Mouse (Mus musculus): ENCODE measurements around the gene Nectin4. TPM values are rescaled to one million over a fixed set of nuclear protein-coding genes. Genes with fewer than 3 reads are reported as not detected.

Gene Nectin4
- polyA plus RNA-seq, 1 experiment from 2014 or later = 2.1 TPM

- peaks cover 25% of the 10 kb centered on the region for H3K36me3 ChIP-seq
- peak overlapping the region; percentile 60 for H3K4me3 ChIP-seq
- peaks cover 19% of the 10 kb centered on the region for H3K4me1 ChIP-seq (replicated peaks)
- H3K27ac ChIP-seq (replicated peaks) = peak overlapping the region; percentile 80
- ATAC-seq (ENCODE audit: low read depth) = peak; percentile 83
- no peaks in the 10 kb centered on the region for H3K27me3 ChIP-seq
- WGBS = 38% methylated on average over 16 of the region's 16 CpGs
- 0 out of 2 replicates have a peak, but pooled peaks cover 3% of the 10 kb centered on the region for H3K9me3 ChIP-seq
- peak overlapping the region; percentile 70 for H3K9ac ChIP-seq
- H3K4me2 ChIP-seq = peak overlapping the region; percentile 91
Observed at GRCm38 (mm10) chr1:171361106-171362103, 8.5 kb upstream of the Nectin4 start.

- no peaks in the 10 kb centered on the region for H3K36me3 ChIP-seq
- peaks cover 7% of the 10 kb centered on the region for H3K4me1 ChIP-seq (replicated peaks)
- no peak overlapping the region for H3K27ac ChIP-seq (replicated peaks)
- H3K9ac ChIP-seq = no peak overlapping the region
- H3K9me3 ChIP-seq = no peaks in the 10 kb centered on the region
- H3K4me2 ChIP-seq = no peak overlapping the region
- no peak overlapping the region for H3K4me3 ChIP-seq
- WGBS = 66% methylated on average over 7 of the region's 7 CpGs
- no peaks in the 10 kb centered on the region for H3K27me3 ChIP-seq
- ATAC-seq (ENCODE audit: low read depth) = no peak
Observed at GRCm38 (mm10) chr1:171365934-171366333, 4.0 kb upstream of the Nectin4 start.

DNA sequence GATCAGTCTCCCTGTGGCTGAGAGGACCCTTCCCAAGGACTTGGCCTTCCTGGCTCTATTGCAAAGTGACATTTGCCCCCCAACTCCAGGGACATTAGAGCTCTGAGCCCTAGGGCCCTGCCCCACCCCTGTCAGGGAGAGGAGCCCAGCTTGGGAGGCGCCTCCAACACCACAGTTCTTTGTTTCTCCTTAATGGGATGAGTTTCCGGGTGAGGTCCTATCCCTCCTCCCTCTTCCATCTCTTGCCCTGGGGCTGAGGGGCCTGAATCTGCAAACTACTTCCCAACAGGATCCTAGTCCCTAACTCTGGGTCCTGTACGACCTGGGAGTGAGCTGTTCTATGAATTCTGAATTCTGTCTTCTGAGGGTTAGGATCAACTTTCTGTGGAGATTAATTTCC is 3.0 kb downstream of the Nectin4 start:
- Histone ChIP-seq H3K4me3 (no peak overlapping the region), H3K4me2 (no peak overlapping the region), H3K4me1 (replicated peaks) (no peaks in the 10 kb centered on the region), H3K27me3 (peaks cover 3% of the 10 kb centered on the region; the same call in 1 of the 2 replicates), H3K27ac (replicated peaks) (no peak overlapping the region), H3K36me3 (no peaks in the 10 kb centered on the region), H3K9ac (no peak overlapping the region), H3K9me3 (no peaks in the 10 kb centered on the region)
- 49% methylated on average over 3 of the region's 3 CpGs for whole genome bisulfite sequencing
- no peak for ATAC-seq (ENCODE audit: low read depth)

- H3K9ac ChIP-seq = no peak overlapping the region
- peaks cover 3% of the 10 kb centered on the region; the same call in 1 of the 2 replicates for H3K27me3 ChIP-seq
- no peak overlapping the region for H3K27ac ChIP-seq (replicated peaks)
- H3K4me2 ChIP-seq = no peak overlapping the region
- 5% methylated on average over 4 of the region's 4 CpGs for WGBS
- H3K4me3 ChIP-seq = no peak overlapping the region
- no peaks in the 10 kb centered on the region for H3K4me1 ChIP-seq (replicated peaks)
- H3K36me3 ChIP-seq = no peaks in the 10 kb centered on the region
- ATAC-seq (ENCODE audit: low read depth) = no peak
- no peaks in the 10 kb centered on the region for H3K9me3 ChIP-seq
Observed at GRCm38 (mm10) chr1:171373946-171374345, 4.0 kb downstream of the Nectin4 start.

GRCm38 (mm10) chr1:171375646-171376097 is 5.8 kb downstream of the Nectin4 start:
- peaks cover 13% of the 10 kb centered on the region for H3K27me3 ChIP-seq
- no peak overlapping the region for H3K4me2 ChIP-seq
- no peak for ATAC-seq (ENCODE audit: low read depth)
- peaks cover 9% of the 10 kb centered on the region for H3K4me1 ChIP-seq (replicated peaks)
- H3K9ac ChIP-seq = no peak overlapping the region
- H3K9me3 ChIP-seq = no peaks in the 10 kb centered on the region
- no peak overlapping the region for H3K27ac ChIP-seq (replicated peaks)
- 48% methylated on average over 9 of the region's 9 CpGs for WGBS
- no peaks in the 10 kb centered on the region for H3K36me3 ChIP-seq
- no peak overlapping the region for H3K4me3 ChIP-seq

DNA sequence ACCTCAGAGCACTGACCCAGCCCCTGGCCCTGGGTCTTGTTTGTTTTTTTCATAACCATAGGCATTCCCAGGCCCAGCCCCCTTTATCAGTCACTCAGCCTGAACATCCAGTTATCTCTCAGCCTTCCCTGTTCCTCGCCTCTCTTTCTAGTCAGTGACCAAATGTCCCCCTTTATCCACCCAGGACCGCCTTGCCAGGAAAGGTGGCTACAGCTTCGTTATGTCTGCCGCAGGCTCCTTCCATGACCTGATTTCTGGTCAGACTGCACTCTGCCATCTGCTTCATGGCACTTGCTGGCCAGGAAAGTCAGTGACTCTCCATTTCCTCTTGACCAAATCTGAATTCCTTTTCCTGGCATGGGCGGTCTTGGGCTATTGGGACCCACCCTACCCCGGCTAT is 8.4 kb downstream of the Nectin4 start:
- H3K4me1 ChIP-seq (replicated peaks) = peaks cover 9% of the 10 kb centered on the region
- ATAC-seq (ENCODE audit: low read depth) = no peak
- H3K4me2 ChIP-seq = no peak overlapping the region
- no peaks in the 10 kb centered on the region for H3K9me3 ChIP-seq
- WGBS = 87% methylated on average over 6 of the region's 6 CpGs
- no peak overlapping the region for H3K27ac ChIP-seq (replicated peaks)
- no peak overlapping the region for H3K9ac ChIP-seq
- H3K36me3 ChIP-seq = no peaks in the 10 kb centered on the region
- H3K27me3 ChIP-seq = peaks cover 27% of the 10 kb centered on the region
- no peak overlapping the region for H3K4me3 ChIP-seq

- WGBS = 2% methylated on average over 31 of the region's 31 CpGs
- peak overlapping the region; percentile 59 for H3K27ac ChIP-seq (replicated peaks)
- H3K36me3 ChIP-seq = no peaks in the 10 kb centered on the region
- peak; percentile 82 for ATAC-seq (ENCODE audit: low read depth)
- peaks cover 9% of the 10 kb centered on the region for H3K4me1 ChIP-seq (replicated peaks)
- peak overlapping the region; percentile 30 for H3K4me3 ChIP-seq
- peak overlapping the region; percentile 52 for H3K4me2 ChIP-seq
- H3K27me3 ChIP-seq = peaks cover 30% of the 10 kb centered on the region
- peak overlapping the region; percentile 54 for H3K9ac ChIP-seq
- no peaks in the 10 kb centered on the region for H3K9me3 ChIP-seq
Observed at GRCm38 (mm10) chr1:171379935-171380599, 10.2 kb downstream of the Nectin4 start.

- H3K27ac ChIP-seq (replicated peaks) = no peak overlapping the region
- no peak for ATAC-seq (ENCODE audit: low read depth)
- no peak overlapping the region for H3K4me2 ChIP-seq
- H3K4me1 ChIP-seq (replicated peaks) = peaks cover 9% of the 10 kb centered on the region
- no peaks in the 10 kb centered on the region for H3K9me3 ChIP-seq
- H3K36me3 ChIP-seq = no peaks in the 10 kb centered on the region
- no peak overlapping the region for H3K4me3 ChIP-seq
- no peak overlapping the region for H3K9ac ChIP-seq
- 78% methylated on average over 11 of the region's 11 CpGs for WGBS
- H3K27me3 ChIP-seq = peaks cover 30% of the 10 kb centered on the region
Observed at GRCm38 (mm10) chr1:171382096-171382620, 12.3 kb downstream of the Nectin4 start.

DNA sequence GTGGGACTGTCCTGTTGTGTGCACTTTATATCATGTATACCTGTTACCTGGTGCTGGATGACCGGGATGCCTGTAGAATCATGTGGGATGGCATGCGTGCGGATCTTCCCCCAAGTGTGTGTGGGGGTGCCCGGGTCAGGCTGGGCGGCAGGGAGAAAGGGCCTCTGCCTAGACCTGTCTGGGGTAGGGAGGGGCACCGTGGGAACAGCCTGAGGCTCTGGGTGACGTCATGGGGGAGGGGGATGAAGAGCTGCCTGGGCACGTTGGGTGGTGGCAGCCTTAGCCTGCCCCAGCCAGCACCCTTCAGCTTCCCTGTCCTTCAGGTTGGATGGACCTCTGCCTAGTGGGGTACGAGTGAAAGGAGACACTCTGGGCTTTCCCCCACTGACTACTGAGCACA is 14.5 kb downstream of the Nectin4 start:
- Histone ChIP-seq H3K4me1 (replicated peaks) (peaks cover 9% of the 10 kb centered on the region), H3K4me3 (no peak overlapping the region), H3K9me3 (no peaks in the 10 kb centered on the region), H3K4me2 (no peak overlapping the region), H3K27ac (replicated peaks) (no peak overlapping the region), H3K9ac (no peak overlapping the region), H3K36me3 (no peaks in the 10 kb centered on the region), H3K27me3 (peaks cover 28% of the 10 kb centered on the region)
- 74% methylated on average over 9 of the region's 9 CpGs for WGBS
- no peak for ATAC-seq (ENCODE audit: low read depth)

DNA sequence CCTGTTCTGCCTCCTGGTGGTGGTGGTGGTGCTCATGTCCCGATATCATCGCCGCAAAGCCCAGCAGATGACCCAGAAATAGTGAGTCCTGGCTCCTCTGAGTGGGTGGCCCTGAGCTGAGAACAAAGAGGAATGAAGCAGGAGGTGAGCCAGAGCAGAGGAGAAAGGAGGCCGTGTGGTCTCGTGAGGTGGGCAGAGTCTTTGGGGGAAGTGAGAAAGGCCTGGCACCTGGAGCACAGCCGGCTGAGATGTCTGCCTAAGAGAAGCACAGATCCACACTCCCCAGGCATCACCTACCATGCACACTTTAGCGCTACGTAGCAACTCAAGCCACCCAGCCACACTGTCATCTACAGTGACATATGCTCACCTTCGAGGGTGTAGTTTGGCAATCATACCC is 15.3 kb downstream of the Nectin4 start:
- H3K27ac ChIP-seq (replicated peaks) = no peak overlapping the region
- 75% methylated on average over 9 of the region's 9 CpGs for WGBS

GRCm38 (mm10) chr1:171387099-171387498 is 17.2 kb downstream of the Nectin4 start:
- no peaks in the 10 kb centered on the region for H3K36me3 ChIP-seq
- no peak overlapping the region for H3K4me2 ChIP-seq
- no peak overlapping the region for H3K4me3 ChIP-seq
- ATAC-seq (ENCODE audit: low read depth) = no peak
- no peak overlapping the region for H3K9ac ChIP-seq
- H3K27ac ChIP-seq (replicated peaks) = no peak overlapping the region
- H3K27me3 ChIP-seq = 0 out of 2 replicates have a peak, but pooled peaks cover 9% of the 10 kb centered on the region
- 33% methylated on average over 6 of the region's 6 CpGs for WGBS
- no peaks in the 10 kb centered on the region for H3K4me1 ChIP-seq (replicated peaks)
- no peaks in the 10 kb centered on the region for H3K9me3 ChIP-seq

More for the DNA sequence above, 15.3 kb downstream of the Nectin4 start:
- Histone ChIP-seq H3K9ac (no peak overlapping the region), H3K27me3 (peaks cover 25% of the 10 kb centered on the region; the same call in 1 of the 2 replicates), H3K36me3 (no peaks in the 10 kb centered on the region), H3K4me1 (replicated peaks) (peaks cover 5% of the 10 kb centered on the region), H3K4me2 (no peak overlapping the region), H3K4me3 (no peak overlapping the region), H3K9me3 (no peaks in the 10 kb centered on the region)
- ATAC-seq (ENCODE audit: low read depth) = no peak
